Mouse (Mus musculus): ENCODE data around the gene Exoc1. TPM values are rescaled to one million over a fixed set of nuclear protein-coding genes. Genes with fewer than 3 reads are reported as not detected.

Gene Exoc1
- total RNA-seq, 2 experiments from 2014 or later, result 10.2 to 11.3 TPM

- DNase-seq (ENCODE audit: low spot score), result no peak
These were observed 80.7 kb downstream of the Exoc1 start for GRCm38 (mm10) chr5:76609702-76610370.

DNA sequence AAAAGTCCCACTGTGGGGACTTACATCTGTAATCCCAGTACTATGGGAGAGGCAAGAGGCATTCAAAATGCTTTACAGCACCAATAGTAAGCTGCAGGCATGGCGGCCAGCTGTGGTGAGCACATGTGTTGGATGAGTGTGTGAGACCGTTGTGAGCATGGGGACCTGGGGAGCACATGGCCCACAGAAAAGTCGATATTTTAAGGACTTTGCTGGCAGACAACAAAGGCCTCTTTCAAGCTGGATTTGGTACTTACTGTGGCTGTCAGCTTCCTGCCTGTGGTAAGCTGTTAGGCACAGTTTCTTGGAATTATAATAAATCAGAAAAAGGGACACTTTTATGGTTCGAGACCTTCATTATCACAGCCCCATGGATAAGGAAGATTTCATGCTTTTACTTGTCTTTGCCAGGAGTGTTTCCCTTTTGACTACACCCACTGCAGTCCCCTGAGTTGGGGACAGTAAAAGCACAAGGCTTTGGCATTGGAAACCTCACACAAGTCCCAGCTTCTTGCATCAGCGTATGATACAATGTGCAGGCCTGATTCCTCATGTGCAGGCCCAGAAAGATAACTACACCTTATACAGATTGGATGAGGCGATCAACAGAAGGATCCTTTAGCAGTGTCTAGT is 83.9 kb downstream of the Exoc1 start:
- DNase-seq (ENCODE audit: low spot score), result no peak

DNA sequence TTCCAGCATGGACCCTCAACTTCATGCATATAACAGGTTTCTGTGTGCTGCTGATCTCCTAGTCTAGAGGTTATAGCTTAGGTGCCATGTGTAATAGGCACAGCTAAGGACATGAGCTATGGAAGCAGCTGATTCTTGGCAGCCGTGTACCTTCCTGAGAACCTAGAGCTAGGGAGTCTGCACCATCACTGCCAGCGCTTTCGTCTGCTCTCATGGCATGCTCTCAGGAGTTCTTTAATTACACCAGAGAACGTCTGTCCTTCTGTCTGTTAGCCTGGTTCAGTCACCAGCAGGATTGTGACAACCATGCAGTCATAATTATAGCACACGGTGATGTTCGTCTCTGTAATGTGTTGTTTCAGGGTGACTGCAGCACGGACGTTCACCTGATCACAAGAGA is 86.2 kb downstream of the Exoc1 start:
- no peak for DNase-seq (ENCODE audit: low spot score)

DNA sequence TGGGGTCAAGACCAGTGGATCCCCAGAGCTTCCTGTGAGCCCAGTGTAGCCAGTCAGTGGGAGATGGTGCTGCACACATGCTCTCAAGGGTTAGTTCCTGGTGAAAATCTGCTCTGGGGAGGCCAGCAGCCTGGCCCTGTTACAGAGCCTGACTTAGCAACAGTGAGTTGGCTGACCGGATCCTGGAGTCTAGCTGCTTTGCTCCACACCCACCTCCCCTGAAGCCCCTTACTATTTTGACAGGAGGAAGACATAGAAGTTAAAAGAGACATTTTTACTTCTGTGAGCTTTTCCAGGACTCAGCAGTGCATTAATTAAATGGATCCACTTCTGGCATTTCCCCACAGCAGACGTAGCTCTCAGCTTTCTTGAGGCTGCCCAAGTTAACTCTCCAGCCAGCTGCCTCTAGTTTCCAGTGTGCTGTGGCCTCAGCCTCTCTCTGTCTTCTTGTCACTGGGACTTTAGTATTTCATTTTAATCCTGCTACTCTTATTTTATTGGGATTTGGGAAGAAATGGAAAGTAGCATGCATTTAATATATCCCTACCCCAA is 87.2 kb downstream of the Exoc1 start:
- no peak for DNase-seq (ENCODE audit: low spot score)

GRCm38 (mm10) chr5:76618750-76619149 is 89.6 kb downstream of the Exoc1 start:
- no peak for DNase-seq (ENCODE audit: low spot score)

Other genes with a start within 250 kb of the Exoc1 start
- 10 to 100 TPM; 17.9 to 22.6 TPM for gene Clock, start 224.5 kb upstream of the Exoc1 start, total RNA-seq (2021)
- gene Pdcl2, start 198.2 kb upstream of the Exoc1 start, total RNA-seq (2021), result not detected
- gene Nmu, start 165.5 kb upstream of the Exoc1 start, total RNA-seq (2021), result not detected
- gene Gm7271, start 45.3 kb upstream of the Exoc1 start, total RNA-seq (2021), result not detected
- gene Cep135, start 59.4 kb downstream of the Exoc1 start, total RNA-seq (2021), result 1 to 10 TPM in 1 of 2 experiments, under 1 TPM in 1; 0.84 to 1.0 TPM
- 1 to 10 TPM; 2.8 TPM for gene C530008M17Rik, start 127.2 kb downstream of the Exoc1 start, total RNA-seq (2021)

Data from gastrocnemius, adult 18-20 months (tissue).